Mouse (Mus musculus): ENCODE results near the gene Gm11733.

DNA sequence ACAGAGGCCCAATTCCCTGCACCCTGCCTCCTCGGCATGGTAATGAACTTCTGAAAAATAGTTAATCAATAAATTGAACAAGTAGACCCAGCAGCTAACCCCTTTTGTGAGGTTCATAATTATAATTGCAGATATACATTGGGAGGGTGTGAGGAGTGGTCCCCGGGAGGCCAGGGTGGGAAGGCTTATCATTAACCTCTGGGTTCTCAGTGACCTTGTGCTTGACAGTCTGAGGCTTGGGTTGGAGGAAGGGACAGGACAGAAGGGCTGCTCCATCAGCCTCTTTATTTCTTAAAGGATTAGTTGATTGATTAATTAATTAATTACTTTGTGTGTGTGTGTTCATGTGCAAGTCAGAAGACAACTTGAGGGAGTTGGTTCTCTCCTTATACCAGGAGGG, 40.1 kb upstream of the Gm11733 start:
- TF ChIP-seq MAFK (IDR thresholded peaks at IDR 0.05; ENCODE audit: borderline replicate concordance, low read depth, low read length) (no peak), SIN3A (IDR thresholded peaks at IDR 0.05; ENCODE audit: low read length) (no peak), POLR2A (IDR thresholded peaks at IDR 0.05; ENCODE audit: control insufficient read depth in 1 of 2, insufficient read depth in 1 of 2, low read depth in 1 of 2, low read length in 2 of 2, poor library complexity in 1 of 2) (no peak), EP300 (IDR thresholded peaks at IDR 0.05; ENCODE audit: low read depth in 1 of 2, low read length in 2 of 2) (no peak), POLR2AphosphoS2 (IDR thresholded peaks at IDR 0.05; ENCODE audit: low read length) (no peak), ZC3H11A (IDR thresholded peaks at IDR 0.05; ENCODE audit: low read depth, low read length) (no peak), MEF2A (IDR thresholded peaks at IDR 0.05; ENCODE audit: extremely low read depth, insufficient replicate concordance, low read depth, low read length, poor library complexity, severe bottlenecking) (no peak), E2F4 (IDR thresholded peaks at IDR 0.05; ENCODE audit: borderline replicate concordance, low read depth, low read length) (no peak), CTCF (IDR thresholded peaks at IDR 0.05 in 2 of 3, conservative IDR thresholded peaks at IDR 0.05 in 1 of 3; ENCODE audit: control insufficient read depth in 1 of 3, insufficient read depth in 1 of 3, low read depth in 2 of 3, low read length in 3 of 3, poor library complexity in 1 of 3, severe bottlenecking in 1 of 3) (no peak)

All from MEL (cell line).